Mouse (Mus musculus): ENCODE data around the gene Olfr631.

DNA sequence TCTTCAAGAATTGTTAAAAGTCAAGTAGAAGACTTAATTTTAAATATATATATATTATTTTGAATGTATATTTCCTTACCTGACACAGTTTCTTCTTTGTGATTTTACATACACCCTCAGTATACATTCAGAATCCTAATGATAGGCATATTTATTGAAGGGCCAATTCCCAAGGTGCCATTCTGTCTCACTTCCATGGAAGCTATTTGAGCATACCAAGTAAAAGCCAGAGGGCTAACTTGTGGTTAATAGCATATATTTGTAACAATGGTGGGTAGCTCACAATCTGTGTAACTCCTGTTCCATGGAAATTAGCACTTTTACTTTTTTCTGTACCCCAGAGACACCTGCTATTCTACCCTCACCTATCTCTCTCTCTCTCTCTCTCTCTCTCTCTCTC, 42.5 kb upstream of the Olfr631 start, which contains the start of gene Olfr66:
- TF ChIP-seq GATA1 (IDR thresholded peaks at IDR 0.05; ENCODE audit: borderline replicate concordance, low read length) (no peak), CTCF (IDR thresholded peaks at IDR 0.05; ENCODE audit: low read depth, low read length) (no peak), TAL1 (conservative IDR thresholded peaks at IDR 0.05; ENCODE audit: low read depth, low read length) (no peak)

Measured in G1E (cell line).